Mouse (Mus musculus) kidney, embryonic 15.5 days (tissue): ENCODE data around the gene Olfr317. TPM values are rescaled to one million over a fixed set of nuclear protein-coding genes. Genes with fewer than 3 reads are reported as not detected.
"Not testable (repeated sequence)": the region's sequence is repeated elsewhere in the genome, so short reads cannot be mapped to it uniquely, and the experiment has no call there.

Source experiments
- ATAC-seq: fragments of 200-750 bp; cut with Nextera tagmentation; replicated peaks from 2 replicates; pipeline ENCODE4 v1.8.0; 2017; ENCODE audit warnings: moderate TSS enrichment; ENCODE audit not compliant: low FRiP score
- H3K27ac ChIP-seq: fragments of 300-500 bp; sonication (generic); 2 replicates; pipeline ENCODE4 v1.5.1; 2015; ENCODE audit warnings: mild to moderate bottlenecking, inconsistent platforms
- H3K27me3 ChIP-seq: fragments of 300-500 bp; sonication (generic); 2 replicates; pipeline ENCODE4 v1.6.1; 2015; ENCODE audit warnings: inconsistent platforms
- H3K36me3 ChIP-seq: fragments of 300-500 bp; sonication (generic); 2 replicates; pipeline ENCODE4 v1.6.1; 2015; ENCODE audit warnings: inconsistent platforms
- H3K4me1 ChIP-seq: fragments of 300-500 bp; sonication (generic); 2 replicates; pipeline ENCODE4 v1.6.1; 2015; ENCODE audit warnings: inconsistent platforms
- H3K4me2 ChIP-seq: fragments of 300-500 bp; sonication (generic); 2 replicates; pipeline ENCODE4 v1.6.1; 2015; ENCODE audit warnings: moderate library complexity, mild to moderate bottlenecking, inconsistent platforms
- H3K4me3 ChIP-seq: fragments of 300-500 bp; sonication (generic); replicated peaks from 2 replicates; pipeline ENCODE4 v1.5.1; 2015; ENCODE audit warnings: mild to moderate bottlenecking, inconsistent platforms
- H3K9ac ChIP-seq: fragments of 300-500 bp; sonication (generic); 2 replicates; pipeline ENCODE4 v1.6.1; 2015; ENCODE audit warnings: mild to moderate bottlenecking, inconsistent platforms
- H3K9me3 ChIP-seq: fragments of 300-500 bp; sonication (generic); replicated peaks from 2 replicates; pipeline ENCODE4 v1.6.1; 2016; ENCODE audit warnings: inconsistent platforms
- WGBS: fragments of 180-500 bp; shearing (Covaris S2); methylation state at CpG from one replicate; pipeline ENCODE4 v1.1.7; 2015; ENCODE audit warnings: mixed read lengths; 5-methylcytosine and 5-hydroxymethylcytosine counted together
- polyA plus RNA-seq: library from polyadenylated mRNA; unstranded; fragments of >200 nt; fragmentation: Nextera tagmentation; extraction: Ambion mirVana; gene quantifications from 2 replicates; pipeline ENCODE4 v1.2.1, GENCODE M21; 2015

Gene Olfr317
- not detected in 2 replicates for polyA plus RNA-seq

- no peaks in the 10 kb centered on the region for H3K36me3 ChIP-seq
- H3K27ac ChIP-seq = no peak within 1 kb of the TSS
- H3K9ac ChIP-seq = no peak within 1 kb of the TSS
- H3K4me3 ChIP-seq = no peak within 1 kb of the TSS
- H3K9me3 ChIP-seq = no peaks in the 10 kb centered on the region
- no peak within 1 kb of the TSS for H3K4me2 ChIP-seq
- no peak for ATAC-seq
- WGBS = 77% methylated on average over 4 of the region's 4 CpGs
- no peaks in the 10 kb centered on the region for H3K27me3 ChIP-seq
- no peaks in the 10 kb centered on the region for H3K4me1 ChIP-seq
These were observed at the start of gene Olfr317 for GRCm38 (mm10) chr11:58738792-58739262. Gene Olfr317, minus strand, starts transcription at chr11:58739212.

- H3K4me2 ChIP-seq = no peak overlapping the region
- no peaks in the 10 kb centered on the region for H3K4me1 ChIP-seq
- no peak overlapping the region for H3K27ac ChIP-seq
- no peaks in the 10 kb centered on the region for H3K36me3 ChIP-seq
- no peak for ATAC-seq
- no peaks in the 10 kb centered on the region for H3K9me3 ChIP-seq
- 74% methylated on average over 8 of the region's 8 CpGs for WGBS
- no peak overlapping the region for H3K9ac ChIP-seq
- H3K4me3 ChIP-seq = no peak overlapping the region
- no peaks in the 10 kb centered on the region for H3K27me3 ChIP-seq
These were observed 49.3 kb upstream of the Olfr317 start for GRCm38 (mm10) chr11:58788346-58788745.

GRCm38 (mm10) chr11:58787651-58788050 lies 48.6 kb upstream of the Olfr317 start:
- 91% methylated on average over 10 of the region's 10 CpGs for WGBS
- Histone ChIP-seq H3K9ac (no peak overlapping the region), H3K4me3 (no peak overlapping the region), H3K4me2 (no peak overlapping the region), H3K36me3 (no peaks in the 10 kb centered on the region), H3K27me3 (no peaks in the 10 kb centered on the region), H3K4me1 (no peaks in the 10 kb centered on the region), H3K27ac (no peak overlapping the region), H3K9me3 (no peaks in the 10 kb centered on the region)
- ATAC-seq = no peak

- Histone ChIP-seq H3K4me3 (no peak overlapping the region), H3K9me3 (no peaks in the 10 kb centered on the region), H3K27ac (no peak overlapping the region), H3K36me3 (no peaks in the 10 kb centered on the region), H3K4me2 (no peak overlapping the region), H3K27me3 (no peaks in the 10 kb centered on the region), H3K9ac (no peak overlapping the region), H3K4me1 (no peaks in the 10 kb centered on the region)
- WGBS = 82% methylated on average over 2 of the region's 2 CpGs
- no peak for ATAC-seq
These were observed 45.2 kb upstream of the Olfr317 start for GRCm38 (mm10) chr11:58784182-58784581.

GRCm38 (mm10) chr11:58782480-58783089 lies 43.6 kb upstream of the Olfr317 start, which contains the start of gene Olfr314:
Gene Olfr314, plus strand, starts transcription at chr11:58782952.
- no peaks in the 10 kb centered on the region for H3K9me3 ChIP-seq
- no peak for ATAC-seq
- no peaks in the 10 kb centered on the region for H3K36me3 ChIP-seq
- 71% methylated on average over 6 of the region's 6 CpGs for WGBS
- no peak within 1 kb of the TSS for H3K4me3 ChIP-seq
- no peak within 1 kb of the TSS for H3K4me2 ChIP-seq
- no peak within 1 kb of the TSS for H3K27ac ChIP-seq
- H3K27me3 ChIP-seq = no peaks in the 10 kb centered on the region
- H3K4me1 ChIP-seq = no peaks in the 10 kb centered on the region
- H3K9ac ChIP-seq = no peak within 1 kb of the TSS

GRCm38 (mm10) chr11:58772888-58773287 lies 33.9 kb upstream of the Olfr317 start, which contains the start of gene Olfr315:
Gene Olfr315, plus strand, starts transcription at chr11:58773188.
- Histone ChIP-seq H3K9ac (no peak within 1 kb of the TSS), H3K4me2 (no peak within 1 kb of the TSS), H3K27ac (no peak within 1 kb of the TSS), H3K4me3 (no peak within 1 kb of the TSS), H3K9me3 (no peaks in the 10 kb centered on the region), H3K27me3 (no peaks in the 10 kb centered on the region), H3K4me1 (no peaks in the 10 kb centered on the region), H3K36me3 (no peaks in the 10 kb centered on the region)
- no peak for ATAC-seq

GRCm38 (mm10) chr11:58752434-58752833 lies 13.4 kb upstream of the Olfr317 start, which contains the start of gene Olfr316:
Gene Olfr316, plus strand, starts transcription at chr11:58752734.
- no peak for ATAC-seq
- Histone ChIP-seq H3K27ac (no peak within 1 kb of the TSS), H3K9me3 (no peaks in the 10 kb centered on the region), H3K9ac (no peak within 1 kb of the TSS), H3K4me2 (no peak within 1 kb of the TSS), H3K27me3 (no peaks in the 10 kb centered on the region), H3K4me1 (no peaks in the 10 kb centered on the region), H3K36me3 (no peaks in the 10 kb centered on the region), H3K4me3 (no peak within 1 kb of the TSS)
- WGBS = 88% methylated on average over 2 of the region's 2 CpGs

GRCm38 (mm10) chr11:58751096-58751495 lies 12.1 kb upstream of the Olfr317 start:
- not testable (repeated sequence) for H3K36me3 ChIP-seq, H3K9ac ChIP-seq, H3K27me3 ChIP-seq, H3K4me2 ChIP-seq, ATAC-seq, H3K27ac ChIP-seq, H3K4me1 ChIP-seq, H3K9me3 ChIP-seq, H3K4me3 ChIP-seq
- 77% methylated on average over 18 of the region's 18 CpGs for WGBS

GRCm38 (mm10) chr11:58733372-58733771 lies 5.6 kb downstream of the Olfr317 start:
- H3K9me3 ChIP-seq = no peaks in the 10 kb centered on the region
- H3K4me1 ChIP-seq = no peaks in the 10 kb centered on the region
- H3K27me3 ChIP-seq = no peaks in the 10 kb centered on the region
- ATAC-seq = no peak
- no peak overlapping the region for H3K4me2 ChIP-seq
- H3K36me3 ChIP-seq = no peaks in the 10 kb centered on the region
- H3K27ac ChIP-seq = no peak overlapping the region
- 61% methylated on average over 3 of the region's 3 CpGs for WGBS
- no peak overlapping the region for H3K9ac ChIP-seq
- H3K4me3 ChIP-seq = no peak overlapping the region

- H3K27me3 ChIP-seq, ATAC-seq, H3K9me3 ChIP-seq, H3K9ac ChIP-seq, H3K36me3 ChIP-seq, H3K4me3 ChIP-seq, H3K4me2 ChIP-seq, H3K27ac ChIP-seq, H3K4me1 ChIP-seq: not testable (repeated sequence)
- 74% methylated on average over 6 of the region's 6 CpGs for WGBS
These were observed 10.9 kb downstream of the Olfr317 start for GRCm38 (mm10) chr11:58727896-58728650.

GRCm38 (mm10) chr11:58723914-58724313 lies 15.1 kb downstream of the Olfr317 start, which contains the start of gene Olfr318:
Gene Olfr318, minus strand, starts transcription at chr11:58724014.
- Histone ChIP-seq H3K27me3 (no peaks in the 10 kb centered on the region), H3K4me1 (no peaks in the 10 kb centered on the region), H3K9me3 (no peaks in the 10 kb centered on the region), H3K9ac (no peak within 1 kb of the TSS), H3K4me2 (no peak within 1 kb of the TSS), H3K27ac (no peak within 1 kb of the TSS), H3K4me3 (no peak within 1 kb of the TSS), H3K36me3 (no peaks in the 10 kb centered on the region)
- ATAC-seq = no peak

GRCm38 (mm10) chr11:58719701-58720100 lies 19.3 kb downstream of the Olfr317 start:
- H3K4me2 ChIP-seq = no peak overlapping the region
- no peaks in the 10 kb centered on the region for H3K27me3 ChIP-seq
- WGBS = 84% methylated on average over 4 of the region's 4 CpGs
- no peaks in the 10 kb centered on the region for H3K36me3 ChIP-seq
- no peak overlapping the region for H3K27ac ChIP-seq
- H3K9me3 ChIP-seq = no peaks in the 10 kb centered on the region
- no peak overlapping the region for H3K9ac ChIP-seq
- ATAC-seq = no peak
- H3K4me1 ChIP-seq = no peaks in the 10 kb centered on the region
- H3K4me3 ChIP-seq = no peak overlapping the region
